Mouse (Mus musculus): Measurements from ENCODE around the gene Isoc2a.
A peak's percentile ranks its signal among the peaks of the same experiment; 100 is the strongest.
"Not testable (repeated sequence)": the region's sequence is repeated elsewhere in the genome, so short reads cannot be mapped to it uniquely, and the experiment has no call there.

The Isoc2a gene

DNA sequence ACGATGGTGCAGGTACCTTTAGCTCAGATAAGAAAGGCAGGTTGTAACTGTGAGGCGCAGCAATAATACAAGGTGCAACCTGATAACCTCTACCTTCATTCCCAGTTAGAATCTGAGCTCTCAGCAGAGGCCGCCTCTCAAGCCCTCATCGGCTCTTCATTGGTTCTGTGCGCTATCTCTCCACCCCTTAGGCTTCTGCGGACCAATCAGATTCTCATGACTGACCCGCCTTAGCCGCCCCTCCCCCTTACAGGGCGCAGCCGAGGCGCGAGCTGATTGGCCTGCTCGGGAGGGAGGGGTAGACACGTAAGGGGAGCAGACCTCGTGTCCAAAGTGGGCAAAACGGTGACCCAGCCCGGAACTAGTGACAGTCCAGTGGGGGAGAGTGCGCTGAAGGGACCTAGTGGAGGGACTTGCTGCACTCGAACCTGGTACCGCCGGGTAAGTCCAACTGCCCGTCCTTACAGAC is at the start of gene Isoc2a:
Gene Isoc2a (plus strand): TSS at position 401 of the 469 bp plus-strand sequence.
- peak; percentile 87 to 93 for DNase-seq

DNA sequence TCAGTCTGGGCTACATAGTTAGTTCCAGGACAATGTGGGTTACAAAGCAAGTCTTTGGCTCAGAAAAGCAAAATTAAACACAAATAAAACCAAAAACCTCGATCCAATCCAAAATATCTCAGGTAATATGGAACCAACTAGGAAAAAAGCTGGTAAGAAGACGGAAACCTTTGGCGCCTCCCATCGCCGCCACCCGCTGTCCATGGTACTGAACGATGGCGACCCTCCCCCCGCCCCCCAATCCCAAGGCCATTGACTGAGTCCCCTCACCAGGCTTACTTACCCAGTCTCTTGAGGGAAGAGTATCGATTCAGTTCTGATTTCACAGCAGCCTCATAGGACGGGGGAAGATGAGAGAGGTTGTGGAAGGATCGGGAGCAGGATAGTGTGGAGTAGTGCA is 46.5 kb upstream of the Isoc2a start:
- no peak for DNase-seq

DNA sequence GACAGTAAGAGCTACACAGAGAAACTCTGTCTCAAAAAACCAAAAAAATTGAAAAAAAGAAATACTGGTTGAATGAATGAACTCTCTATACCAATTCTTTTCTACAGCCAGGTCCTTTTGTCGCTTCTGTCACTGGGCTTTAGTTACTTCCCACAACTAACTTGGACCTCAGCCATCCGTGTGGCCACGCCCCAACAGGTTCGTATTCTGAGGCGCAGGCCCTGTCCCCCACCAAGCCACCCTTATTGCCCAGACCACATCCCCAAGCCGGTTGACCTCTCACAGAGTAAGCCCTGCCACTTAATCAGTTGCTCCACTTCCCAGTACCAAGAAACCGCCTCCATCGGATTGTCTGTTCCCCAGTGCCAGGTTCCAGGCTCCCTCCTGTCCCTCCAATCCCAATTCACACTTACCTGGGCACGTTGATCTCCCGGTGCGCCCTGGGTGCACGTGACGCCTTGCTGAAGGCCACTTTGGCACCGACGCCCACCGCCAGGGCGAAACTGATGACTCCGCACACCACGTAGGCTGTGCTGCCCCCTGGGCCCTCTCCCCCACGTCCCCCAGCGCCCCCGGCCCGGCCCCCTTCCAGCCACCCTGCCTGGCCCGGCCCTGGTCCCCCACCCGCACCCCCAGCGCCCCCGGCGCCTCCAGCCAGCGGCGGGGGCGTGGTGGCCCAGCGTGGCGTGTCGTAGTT is 41.2 kb upstream of the Isoc2a start:
- DNase-seq, result no peak

DNA sequence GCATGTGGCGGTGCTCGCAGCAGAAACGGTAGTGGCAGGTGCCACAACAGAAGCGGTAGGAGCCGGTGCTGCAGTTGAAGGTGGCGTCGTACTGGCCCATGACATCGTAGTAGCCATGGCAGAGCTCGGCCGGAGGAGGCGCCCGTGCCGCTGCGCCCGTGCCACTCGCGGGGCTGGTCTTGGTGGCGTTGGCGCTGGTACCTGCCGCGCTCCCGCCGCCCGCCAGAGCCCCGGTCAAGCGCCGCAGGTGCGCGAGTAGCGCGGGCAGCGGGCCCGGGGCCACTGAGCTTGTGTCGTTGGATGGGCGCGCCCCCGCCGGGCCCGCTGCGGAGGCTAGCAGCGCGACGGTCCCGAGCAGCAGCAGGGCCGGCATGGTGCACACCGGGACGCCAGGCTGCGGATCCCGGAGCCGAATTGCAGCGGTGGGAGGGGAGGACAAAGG is 40.6 kb upstream of the Isoc2a start:
- peak; percentile 87 to 91 for DNase-seq

DNA sequence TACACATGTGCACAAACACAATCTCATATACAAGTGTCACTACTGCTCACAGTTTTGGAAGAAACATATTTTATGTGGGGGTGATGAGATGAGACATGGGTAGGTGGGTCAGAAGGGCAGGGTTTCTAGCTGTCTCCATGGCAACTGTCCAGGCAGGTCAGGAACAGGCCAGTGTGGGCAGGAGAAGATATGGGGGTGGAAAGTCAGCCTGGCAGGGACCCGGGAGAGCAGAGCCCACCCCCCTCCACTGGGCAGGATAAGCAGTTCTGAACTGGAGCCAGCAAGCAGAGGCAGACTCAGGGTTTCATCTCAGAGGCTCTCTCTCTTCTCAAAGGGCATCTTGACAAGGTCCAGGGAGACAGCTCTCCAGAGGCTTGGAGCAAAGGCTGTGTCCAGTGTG is 39.3 kb upstream of the Isoc2a start:
- DNase-seq, result no peak

DNA sequence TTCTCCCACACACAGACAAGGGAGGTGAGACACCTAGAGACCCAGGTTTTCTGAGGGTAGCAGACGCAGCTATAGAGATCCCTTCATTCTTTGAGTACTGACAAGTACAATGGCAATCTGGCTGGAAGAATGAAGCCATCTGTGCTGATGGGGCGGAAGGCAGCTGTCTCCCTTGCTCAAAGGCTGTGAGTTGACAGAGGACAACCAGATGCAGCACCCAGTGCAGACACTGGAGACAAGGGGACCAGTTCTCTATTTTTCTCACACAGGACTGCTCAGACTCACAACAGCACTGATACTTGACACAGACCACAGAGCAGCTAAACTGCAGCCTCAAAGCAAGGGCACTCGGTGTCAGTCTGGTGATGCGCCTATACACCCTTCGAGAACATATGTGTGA is 34.9 kb upstream of the Isoc2a start:
- DNase-seq, result no peak

DNA sequence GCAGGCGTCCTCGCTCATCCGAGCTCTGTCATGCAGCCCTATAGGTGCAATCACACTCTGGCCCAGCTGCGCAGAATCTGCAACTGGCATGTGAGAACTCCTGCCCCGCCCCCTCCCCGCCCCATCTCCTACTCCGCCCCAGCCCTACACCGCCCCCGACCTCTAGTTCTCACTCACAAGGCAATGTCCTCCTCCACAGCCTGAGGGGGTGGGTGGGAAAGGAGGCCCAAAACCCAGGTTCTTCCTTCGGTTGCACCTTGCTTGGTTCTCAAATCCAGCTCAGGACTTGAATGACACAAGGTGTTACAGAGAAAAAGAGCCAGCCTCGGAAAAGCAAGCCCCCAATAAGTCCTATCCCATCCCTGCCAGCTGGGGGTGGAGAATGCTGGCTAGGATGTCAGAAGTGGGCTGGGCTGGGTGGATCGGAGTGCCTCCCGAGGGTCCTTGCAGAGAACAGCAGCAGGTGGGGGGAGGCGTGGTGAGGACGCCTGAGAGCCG is 34.3 kb upstream of the Isoc2a start:
- DNase-seq, result no peak

DNA sequence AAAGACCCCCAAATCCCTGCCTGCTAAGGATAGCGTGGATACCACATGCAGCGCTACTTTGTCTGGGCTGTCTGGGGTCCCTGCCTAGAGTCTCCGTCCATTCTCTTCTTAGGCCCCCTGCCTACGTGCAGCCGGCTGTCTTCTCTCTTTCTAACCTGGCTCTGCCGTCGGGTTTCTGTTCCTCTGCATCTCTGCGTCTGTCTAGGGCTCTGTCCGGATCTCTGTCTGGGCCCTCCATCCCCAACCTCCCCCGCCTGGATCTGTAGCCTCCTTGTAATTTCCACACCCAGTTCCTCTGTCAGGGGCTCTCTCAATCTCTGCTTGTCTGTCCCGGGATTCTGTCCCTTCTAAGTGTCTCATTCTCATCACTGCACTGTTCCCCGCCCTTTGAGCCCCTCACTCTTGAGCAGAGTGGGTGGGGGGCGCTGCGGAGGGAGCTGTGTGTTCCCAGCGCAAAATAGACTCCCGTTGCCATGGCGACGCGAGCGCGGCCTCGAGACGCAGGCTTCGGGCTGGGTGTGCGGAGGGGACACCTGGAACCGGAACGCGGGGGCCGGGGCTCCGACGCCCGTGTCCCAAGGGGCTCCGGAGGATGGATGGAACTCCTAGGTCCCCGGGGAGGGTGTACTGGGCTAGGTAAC is 33.2 kb upstream of the Isoc2a start:
- peak; percentile 49 to 66 for DNase-seq

DNA sequence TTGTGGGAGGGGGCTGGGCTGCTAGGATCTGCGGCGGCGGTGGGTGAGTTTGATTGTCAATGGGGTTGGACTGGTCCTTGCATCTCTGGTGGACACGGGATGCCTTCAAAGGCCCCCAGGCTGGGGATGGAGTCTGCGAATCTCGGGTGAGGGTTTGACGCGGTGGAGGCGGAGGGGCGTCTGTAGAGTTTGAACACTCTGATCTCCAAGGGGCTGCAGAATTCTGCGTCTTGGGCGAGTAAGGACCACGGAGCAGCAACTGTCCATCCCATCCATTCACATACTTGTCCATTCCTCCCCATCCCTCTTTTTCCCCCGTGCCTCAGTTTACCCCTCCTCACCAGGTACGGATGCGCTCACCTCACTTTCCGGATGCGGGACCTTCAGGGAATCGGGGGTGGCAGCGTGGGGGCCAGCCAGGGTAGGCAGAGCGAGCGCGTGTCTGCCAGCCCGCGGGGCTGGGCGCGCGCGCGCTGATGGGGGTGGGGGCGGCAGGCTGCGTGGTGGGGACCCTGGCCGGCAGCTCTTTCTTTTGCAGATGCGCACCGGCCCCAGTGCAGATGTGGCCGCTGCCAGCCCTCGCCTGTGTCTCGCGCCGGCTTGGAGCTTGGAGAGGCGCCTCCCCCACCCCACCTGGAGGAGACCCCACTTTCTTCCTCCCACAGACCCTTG is 32.6 kb upstream of the Isoc2a start, which contains the start of gene Shisa7:
Gene Shisa7 (minus strand): TSS at position 452 of the 672 bp plus-strand sequence.
- DNase-seq, result no peak

DNA sequence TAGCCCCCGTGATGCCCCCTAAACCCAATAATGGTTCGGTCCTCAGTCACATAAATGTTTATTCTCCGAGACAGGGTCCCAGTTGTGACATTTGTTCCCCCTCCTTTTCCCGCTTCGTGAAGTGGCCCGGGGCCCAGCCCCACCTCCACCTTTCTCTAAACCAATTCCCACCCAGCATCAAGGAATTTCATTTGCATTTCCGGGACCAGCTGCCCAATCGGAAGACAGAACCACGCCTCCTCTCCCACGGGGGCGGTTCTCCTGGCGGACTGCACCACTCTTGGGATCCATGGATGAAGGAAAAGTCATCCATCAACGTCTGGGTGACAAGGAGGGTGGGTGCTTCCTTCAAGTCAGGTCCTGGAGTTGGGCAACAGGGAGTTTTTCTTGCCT is 32.0 kb upstream of the Isoc2a start:
- DNase-seq, result peak; percentile 75 to 84

DNA sequence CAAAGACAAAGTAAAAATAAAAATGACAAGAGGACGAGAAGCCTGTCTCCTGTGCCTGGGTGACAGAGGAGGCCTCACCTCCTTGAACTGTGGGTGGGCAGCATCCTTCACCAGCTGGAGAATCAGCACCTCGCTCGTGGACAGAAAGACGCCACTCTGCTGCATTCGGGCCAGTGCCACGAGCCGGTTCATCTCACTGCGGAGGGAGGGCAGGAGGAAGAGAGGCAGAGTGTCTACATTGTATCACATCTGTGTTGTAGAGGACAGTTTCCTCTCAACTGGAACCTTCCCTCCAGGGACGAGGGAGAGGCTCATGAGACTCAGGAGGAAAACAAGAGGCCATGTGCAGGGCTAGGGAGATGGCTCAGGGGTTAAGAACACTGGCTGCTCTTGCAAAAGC is 27.6 kb upstream of the Isoc2a start:
- DNase-seq, result no peak

DNA sequence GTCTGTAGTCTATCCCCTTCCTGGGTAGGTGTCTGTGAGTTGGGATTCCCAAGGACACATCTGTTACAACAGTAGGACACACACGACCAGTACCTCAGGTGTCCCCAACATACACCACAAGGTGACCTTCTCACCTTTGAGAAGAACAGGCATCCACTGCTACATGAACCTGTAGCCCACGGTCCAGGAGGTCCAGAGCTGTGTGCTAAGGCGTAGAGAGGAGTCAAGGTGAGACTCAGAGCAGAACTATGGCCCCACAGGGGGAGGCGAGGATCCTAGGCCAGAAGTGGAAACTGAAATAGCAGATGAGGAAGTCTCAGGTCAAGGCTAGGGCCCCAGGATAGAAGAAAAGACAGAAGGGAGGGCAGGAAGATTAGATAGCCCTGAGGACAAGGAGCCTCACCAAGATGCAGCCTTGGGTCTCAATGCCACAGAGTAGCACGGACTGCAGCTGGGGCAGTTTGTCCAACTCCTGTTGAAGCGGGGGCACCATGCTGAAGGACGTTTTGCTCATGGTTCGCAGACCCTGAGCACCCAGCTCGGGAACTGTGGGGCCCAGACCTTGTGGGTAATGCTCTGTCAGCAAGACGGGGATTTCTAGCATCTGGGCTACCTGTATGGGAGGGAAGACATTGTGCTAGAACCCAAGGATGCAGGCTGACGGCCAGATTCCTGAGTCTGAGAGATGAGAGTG is 26.2 kb upstream of the Isoc2a start:
- no peak for DNase-seq

DNA sequence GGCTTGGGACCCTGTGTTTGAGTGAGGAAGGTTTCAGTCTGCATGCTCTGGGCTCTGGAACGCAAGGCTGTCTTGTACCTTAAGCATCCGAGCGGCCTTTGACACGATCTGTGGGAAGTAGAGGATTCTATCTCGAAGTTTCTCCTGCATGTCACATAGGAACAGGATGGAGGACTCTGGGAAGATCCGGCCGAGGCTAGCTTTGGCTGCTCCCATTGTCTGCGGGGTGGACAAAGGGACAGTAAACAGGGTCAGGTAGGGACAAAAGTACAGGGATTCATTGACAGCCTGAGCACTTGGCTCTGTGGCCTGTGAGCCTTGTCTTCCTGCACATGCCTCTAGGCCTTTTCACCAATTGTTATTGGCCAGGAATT is 25.7 kb upstream of the Isoc2a start:
- DNase-seq, result no peak

DNA sequence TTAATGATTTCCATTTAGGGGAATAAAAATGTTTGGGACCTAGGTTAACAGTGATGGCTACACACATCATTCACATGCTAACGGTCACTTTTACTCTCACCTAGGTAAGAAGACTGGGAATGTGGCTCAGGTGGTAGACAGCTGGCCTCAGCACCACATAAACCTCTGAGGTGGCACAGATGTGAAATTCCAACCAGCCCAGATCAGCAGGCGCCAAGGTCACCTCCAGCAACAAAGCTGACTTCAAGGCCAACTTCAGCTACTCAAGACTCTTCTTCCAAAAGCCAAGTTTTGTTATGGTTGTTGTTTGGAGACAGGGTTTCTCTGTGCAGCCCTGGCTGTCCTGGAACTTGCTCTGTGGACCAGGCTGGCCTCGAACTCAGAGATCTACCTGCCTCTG is 23.3 kb upstream of the Isoc2a start:
- DNase-seq, result no peak

DNA sequence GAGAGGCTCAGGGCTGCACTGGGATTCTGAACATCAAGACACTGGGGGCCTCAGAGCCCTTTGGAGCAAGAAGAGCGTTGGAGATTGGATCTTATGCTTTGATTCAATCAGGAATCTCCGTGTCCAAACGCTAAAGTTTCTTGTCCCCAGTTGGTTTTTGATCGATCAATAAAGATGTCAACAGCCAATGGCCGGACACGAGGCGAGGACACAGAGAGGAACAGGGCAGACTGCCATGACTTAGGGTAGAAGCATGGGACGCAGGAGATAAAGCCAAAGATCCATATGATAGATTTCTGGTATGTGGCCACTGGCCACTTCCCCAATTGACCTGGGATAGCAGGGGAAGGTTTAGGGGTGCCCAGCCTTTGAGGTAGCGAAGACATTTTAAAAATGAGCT is 20.4 kb upstream of the Isoc2a start:
- no peak for DNase-seq

DNA sequence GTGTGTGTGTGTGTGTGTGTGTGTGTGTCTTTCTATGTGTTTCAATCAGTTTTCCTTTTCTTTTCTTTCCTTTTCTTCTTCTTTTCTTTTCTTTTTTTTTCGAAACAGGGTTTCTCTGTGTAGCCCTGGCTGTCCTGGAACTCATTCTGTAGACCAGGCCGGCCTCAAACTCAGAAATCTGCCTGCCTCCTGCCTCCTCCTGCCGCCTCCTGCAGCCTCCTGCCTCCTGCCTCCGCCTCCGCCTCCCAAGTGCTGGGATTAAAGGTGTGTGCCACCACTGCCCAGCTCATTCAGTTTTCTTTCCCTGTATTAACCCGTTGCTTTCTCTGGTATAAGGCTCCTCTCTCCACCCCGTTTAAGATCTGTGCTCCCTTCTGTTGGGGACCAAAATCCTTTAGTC is 19.6 kb upstream of the Isoc2a start:
- peak in 1 of 2 experiments; percentile 56 for DNase-seq

DNA sequence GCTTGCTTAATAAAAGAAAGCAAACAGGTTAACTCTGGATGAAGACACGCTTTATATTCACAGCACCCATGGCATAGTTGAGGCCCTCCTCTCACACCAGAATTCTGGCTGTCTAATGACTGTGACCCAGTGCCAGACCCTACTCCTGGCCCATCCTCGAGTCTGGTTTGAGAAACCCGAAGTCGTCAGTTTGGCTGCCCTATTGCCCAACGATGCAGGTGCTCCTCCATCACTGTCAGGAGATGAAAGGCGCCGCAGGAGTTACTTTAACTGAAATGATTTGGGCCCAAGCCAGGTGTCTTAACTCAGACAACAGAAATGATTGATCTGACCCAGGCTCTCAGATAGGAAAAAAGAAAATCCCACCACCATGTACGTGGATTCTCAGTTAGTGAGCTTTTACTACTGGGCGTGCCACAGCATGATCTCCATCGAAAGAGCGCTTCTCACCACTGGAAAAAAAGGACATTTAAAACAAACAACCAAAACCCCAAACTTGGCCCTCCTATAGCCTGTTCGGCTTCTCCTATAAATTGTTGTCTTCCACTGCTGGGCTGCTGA is 17.5 kb upstream of the Isoc2a start:
- no peak for DNase-seq

DNA sequence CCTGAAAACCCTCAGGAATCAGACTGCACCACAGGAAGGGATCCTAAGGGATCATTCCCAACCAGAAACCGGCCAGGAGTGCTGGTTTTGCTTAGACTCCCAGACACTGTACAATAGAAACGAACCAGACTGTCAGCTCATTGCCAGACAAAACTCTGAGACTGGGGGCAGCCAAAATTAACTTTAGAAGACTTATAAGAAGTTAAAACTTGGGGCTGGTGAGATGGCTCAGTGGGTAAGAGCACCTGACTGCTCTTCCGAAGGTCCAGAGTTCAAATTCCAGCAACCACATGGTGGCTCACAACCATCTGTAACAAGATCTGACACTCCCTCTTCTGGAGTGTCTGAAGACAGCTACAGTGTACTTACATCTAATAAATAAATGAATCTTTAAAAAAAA is 16.0 kb upstream of the Isoc2a start:
- DNase-seq, result not testable (repeated sequence)

DNA sequence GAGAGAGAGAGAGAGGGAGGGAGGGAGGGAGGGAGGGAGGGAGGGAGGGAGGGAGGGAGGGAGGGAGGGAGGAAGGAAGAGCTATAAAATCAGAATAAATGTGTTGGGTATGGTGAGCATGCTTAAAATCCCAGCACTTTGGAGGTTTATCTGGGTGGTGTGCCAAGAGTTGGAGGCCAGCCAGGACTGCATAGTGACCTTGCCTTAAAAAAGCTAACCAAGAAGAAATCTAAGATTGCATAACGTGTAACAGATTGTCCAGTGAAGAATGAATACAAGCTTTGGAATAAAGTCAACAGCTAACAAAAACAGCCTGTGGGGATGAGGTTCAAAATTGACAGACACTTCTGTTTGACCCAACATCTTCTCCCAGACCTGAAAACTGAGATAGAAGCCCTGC is 13.9 kb upstream of the Isoc2a start:
- DNase-seq, result peak; percentile 46 to 71

DNA sequence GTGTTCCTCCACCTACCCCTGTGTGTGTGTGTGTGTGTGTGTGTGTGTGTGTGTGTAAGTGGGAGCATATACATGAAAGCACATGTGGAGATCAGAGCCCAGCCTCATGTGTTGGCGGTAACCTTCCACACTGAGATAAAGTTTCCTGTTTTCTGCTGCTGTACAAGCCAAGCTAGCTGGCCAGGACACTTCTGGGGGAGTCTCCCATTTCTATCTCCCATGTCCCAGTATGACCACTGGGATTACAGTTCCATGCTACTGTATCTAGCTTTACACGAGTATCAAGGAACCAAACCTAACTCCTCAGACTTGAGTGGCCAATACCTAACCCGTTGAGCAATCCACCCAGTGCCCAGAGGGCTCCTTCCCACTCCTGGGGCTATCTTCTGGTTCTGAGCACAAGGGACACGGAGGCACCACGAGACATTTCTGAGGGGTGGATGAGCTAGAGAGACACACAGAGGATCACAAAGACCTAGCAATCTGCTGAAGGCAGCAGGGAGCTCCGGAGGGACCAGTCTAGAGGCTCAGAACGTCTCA is 13.3 kb upstream of the Isoc2a start:
- no peak for DNase-seq

DNA sequence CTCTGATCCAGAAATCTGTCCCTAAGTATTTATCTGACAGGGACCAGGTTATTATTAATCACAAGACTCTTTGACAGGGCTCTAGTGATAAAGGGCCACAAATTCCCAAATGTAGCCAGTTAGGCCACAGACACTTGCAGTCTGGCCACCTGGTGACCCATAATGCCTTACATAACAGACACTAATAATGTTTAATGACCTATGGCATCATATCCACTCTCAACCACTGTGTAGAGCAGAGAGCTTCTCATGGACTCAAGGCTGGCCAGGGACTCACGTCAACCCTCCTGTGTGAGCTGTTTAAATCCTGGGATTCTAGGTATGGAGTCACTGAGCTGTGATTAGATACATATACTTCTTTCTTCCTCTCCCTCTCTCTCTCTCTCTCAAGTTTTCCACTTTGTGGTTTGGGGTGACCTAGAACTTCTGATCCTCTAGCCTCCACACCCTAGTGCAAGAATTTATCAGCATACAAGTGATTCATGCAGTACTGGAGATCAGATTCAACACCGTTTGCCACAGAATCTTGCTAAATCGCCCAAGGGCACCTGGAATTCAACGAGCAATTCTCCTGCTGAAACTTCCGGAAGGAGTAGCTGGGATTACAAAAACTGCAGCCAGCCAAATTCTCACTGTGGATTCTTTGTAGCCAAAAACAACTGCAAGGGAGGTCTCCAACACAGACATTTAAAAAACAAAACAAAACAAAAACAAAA is 12.7 kb upstream of the Isoc2a start:
- DNase-seq, result no peak

DNA sequence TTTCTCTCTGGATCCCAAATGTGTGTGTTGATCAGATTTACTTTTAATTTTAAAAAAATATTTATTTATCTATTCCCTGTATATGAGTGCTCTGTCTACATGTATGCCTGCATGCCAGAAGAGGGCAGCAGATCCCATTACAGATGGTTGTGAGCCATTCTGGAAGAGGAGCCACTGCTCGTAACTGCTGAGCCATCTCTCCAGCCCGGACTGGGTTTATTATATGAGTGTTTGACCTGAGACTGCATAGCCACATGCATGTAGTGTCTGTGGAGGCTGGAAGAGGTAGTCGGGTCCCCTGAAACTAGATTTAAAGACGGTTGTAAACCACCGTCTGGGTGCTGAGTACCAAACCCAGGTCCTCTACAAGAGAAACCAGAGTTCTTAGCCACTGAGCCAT is 11.9 kb upstream of the Isoc2a start:
- peak; percentile 59 to 68 for DNase-seq
